Mouse (Mus musculus): ENCODE data around the gene Ric1.

Ric1 gene

DNA sequence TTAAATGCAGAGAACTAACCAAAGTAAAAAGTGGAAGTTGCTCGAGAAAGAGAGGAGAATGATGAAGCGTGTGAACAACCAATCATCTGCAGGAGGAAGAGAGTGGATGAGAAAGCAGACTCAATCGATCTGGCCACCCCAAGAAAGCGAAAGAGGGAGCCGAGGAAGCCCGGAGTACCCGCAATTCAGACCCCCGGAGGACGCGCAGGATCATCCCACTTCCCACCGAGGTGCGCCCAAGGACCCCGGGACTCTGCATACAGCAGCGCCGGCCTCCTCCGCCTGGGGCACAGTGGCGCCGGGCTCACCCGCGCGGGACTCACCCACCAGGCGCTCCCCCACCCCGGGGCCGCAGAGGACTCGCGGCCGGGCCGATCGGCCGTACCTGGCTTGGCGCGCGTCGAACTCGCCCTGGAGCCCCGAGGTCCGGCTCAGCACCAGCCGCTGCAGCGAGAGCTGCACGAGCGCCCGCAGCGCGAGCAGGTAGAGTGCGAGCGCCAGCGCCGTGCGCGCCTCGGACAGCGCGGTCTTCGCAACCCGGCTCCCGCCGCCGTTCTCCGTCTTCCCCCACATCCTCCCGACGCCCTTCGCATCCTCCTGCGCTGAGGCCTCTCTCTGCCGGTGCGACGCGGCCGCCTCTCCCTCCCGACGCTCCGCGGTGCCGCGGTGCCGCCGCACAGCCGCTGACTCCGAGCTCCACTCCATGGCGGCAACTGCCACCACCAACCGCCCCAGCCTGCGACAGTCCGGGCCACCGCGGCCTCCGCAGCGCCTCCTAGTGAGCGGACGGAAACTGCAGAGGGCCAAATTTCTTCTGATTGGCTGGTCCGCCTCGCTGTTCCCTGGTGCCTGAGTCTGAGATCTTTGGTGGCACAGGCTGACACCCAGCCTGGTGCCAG, 125.8 kb downstream of the Ric1 start, which contains the start of gene Ermp1:
Gene Ermp1 (minus strand): TSS at position 765 of the 899 bp plus-strand sequence.
- 0 out of 2 replicates have a peak, but pooled peaks cover 5% of the 10 kb centered on the region for H3K36me3 ChIP-seq (ENCODE audit: control insufficient read depth, insufficient read depth, low read length, poor library complexity, severe bottlenecking)
- DNase-seq (ENCODE audit: low read depth, low spot score) = peak; percentile 95
- no peaks in the 10 kb centered on the region for H3K27me3 ChIP-seq (ENCODE audit: control insufficient read depth, insufficient read depth, low read length, poor library complexity, severe bottlenecking)

- H3K27me3 ChIP-seq (ENCODE audit: control insufficient read depth, insufficient read depth, low read length, poor library complexity, severe bottlenecking) = no peaks in the 10 kb centered on the region
- 0 out of 2 replicates have a peak, but pooled peaks cover 5% of the 10 kb centered on the region for H3K36me3 ChIP-seq (ENCODE audit: control insufficient read depth, insufficient read depth, low read length, poor library complexity, severe bottlenecking)
- DNase-seq (ENCODE audit: low read depth, low spot score) = no peak
Measured at GRCm38 (mm10) chr19:29648550-29648914, 126.5 kb downstream of the Ric1 start.

- no peaks in the 10 kb centered on the region for H3K27me3 ChIP-seq (ENCODE audit: control insufficient read depth, insufficient read depth, low read length, poor library complexity, severe bottlenecking)
- 0 out of 2 replicates have a peak, but pooled peaks cover 5% of the 10 kb centered on the region for H3K36me3 ChIP-seq (ENCODE audit: control insufficient read depth, insufficient read depth, low read length, poor library complexity, severe bottlenecking)
- no peak for DNase-seq (ENCODE audit: low read depth, low spot score)
Measured at GRCm38 (mm10) chr19:29649683-29650082, 127.6 kb downstream of the Ric1 start.

DNA sequence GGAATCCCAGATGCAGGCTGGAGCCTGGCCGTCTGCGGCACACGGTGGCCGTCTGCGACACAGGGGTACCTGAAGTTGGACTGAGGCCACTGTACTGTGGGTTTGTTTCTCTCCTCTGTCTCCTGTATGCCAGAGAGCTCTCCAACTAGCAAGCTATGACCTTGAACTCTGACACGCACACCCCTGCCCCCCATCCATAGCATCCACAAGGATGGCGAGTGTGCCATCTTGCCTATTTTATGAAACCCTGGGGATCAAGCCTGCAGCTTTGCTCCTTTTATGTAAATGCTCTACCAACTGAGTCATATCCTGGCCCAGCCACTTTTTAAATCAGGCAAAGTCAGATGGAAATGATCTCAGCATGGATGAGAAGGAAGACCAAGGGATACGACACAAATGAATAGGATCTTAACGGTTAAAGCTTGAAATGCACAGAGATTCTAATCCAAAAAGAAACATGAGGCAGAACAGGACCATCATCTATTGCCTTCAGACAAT, 131.7 kb downstream of the Ric1 start:
- H3K27me3 ChIP-seq (ENCODE audit: control insufficient read depth, insufficient read depth, low read length, poor library complexity, severe bottlenecking) = no peaks in the 10 kb centered on the region
- no peak for DNase-seq (ENCODE audit: low read depth, low spot score)
- H3K36me3 ChIP-seq (ENCODE audit: control insufficient read depth, insufficient read depth, low read length, poor library complexity, severe bottlenecking) = no peaks in the 10 kb centered on the region

GRCm38 (mm10) chr19:29655148-29655547, 133.1 kb downstream of the Ric1 start:
- H3K27me3 ChIP-seq (ENCODE audit: control insufficient read depth, insufficient read depth, low read length, poor library complexity, severe bottlenecking) = no peaks in the 10 kb centered on the region
- no peak for DNase-seq (ENCODE audit: low read depth, low spot score)
- no peaks in the 10 kb centered on the region for H3K36me3 ChIP-seq (ENCODE audit: control insufficient read depth, insufficient read depth, low read length, poor library complexity, severe bottlenecking)

DNA sequence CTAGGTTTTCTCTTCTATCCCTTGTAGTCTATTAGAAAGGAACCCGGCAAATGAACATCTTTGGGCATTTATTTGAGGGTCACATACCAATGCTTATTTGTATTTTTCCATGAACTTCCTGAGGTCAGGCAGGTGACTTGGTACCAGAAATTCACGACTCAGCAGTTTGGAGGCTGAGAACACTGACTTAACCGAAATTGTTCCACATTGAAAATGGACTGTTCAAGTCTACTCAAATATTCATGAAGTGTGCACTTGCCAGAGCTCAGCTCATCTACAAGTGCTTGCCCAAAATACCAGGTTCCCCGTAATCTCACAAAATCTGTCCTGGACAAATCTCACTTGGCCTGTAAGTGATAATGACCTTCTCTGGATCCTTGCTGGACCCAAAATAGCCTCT, 133.9 kb downstream of the Ric1 start:
- H3K36me3 ChIP-seq (ENCODE audit: control insufficient read depth, insufficient read depth, low read length, poor library complexity, severe bottlenecking) = no peaks in the 10 kb centered on the region
- DNase-seq (ENCODE audit: low read depth, low spot score) = no peak
- no peaks in the 10 kb centered on the region for H3K27me3 ChIP-seq (ENCODE audit: control insufficient read depth, insufficient read depth, low read length, poor library complexity, severe bottlenecking)

Data from splenic B cell, adult 2 months (primary cell).